Mouse (Mus musculus) ES-Bruce4 (cell line): Measurements from ENCODE around the gene Slc6a20a.

Experiments
- CTCF ChIP-seq: IDR thresholded peaks from one replicate; pipeline ENCODE4 v1.8.1; 2011; ENCODE audit warnings: low read depth, low read length
- EP300 ChIP-seq: IDR thresholded peaks from 2 replicates; pipeline ENCODE4 v1.6.1; 2011; ENCODE audit warnings: low read depth, low read length; ENCODE audit not compliant: insufficient read depth

GRCm38 (mm10) chr9:123632281-123632680, 46.4 kb downstream of the Slc6a20a start, which contains the start of gene Slc6a20b:
- no peak for TF ChIP-seq CTCF
- no peak for TF ChIP-seq EP300
